Mouse (Mus musculus) spleen, adult 12 weeks (tissue): ENCODE results near the gene Apba1.

Experiments used
- DNase-seq: peaks from one replicate; pipeline ENCODE4 v3.0.0; 2022; ENCODE audit warnings: low spot score

Gene Apba1

GRCm38 (mm10) chr19:23972881-23973649, 214.4 kb downstream of the Apba1 start:
- no peak for DNase-seq

GRCm38 (mm10) chr19:23977901-23978443, 219.3 kb downstream of the Apba1 start:
- DNase-seq, result no peak

GRCm38 (mm10) chr19:23980598-23980997, 221.9 kb downstream of the Apba1 start:
- no peak for DNase-seq

GRCm38 (mm10) chr19:23984186-23984585, 225.5 kb downstream of the Apba1 start:
- no peak for DNase-seq

GRCm38 (mm10) chr19:23987291-23987690, 228.6 kb downstream of the Apba1 start:
- no peak for DNase-seq

- no peak for DNase-seq
Measured at GRCm38 (mm10) chr19:23988166-23988565, 229.5 kb downstream of the Apba1 start.

- DNase-seq, result no peak
Measured at GRCm38 (mm10) chr19:23995766-23996399, 237.2 kb downstream of the Apba1 start.
